Mouse (Mus musculus) heart, adult 2 months (tissue): Measurements from ENCODE around the gene Rars.
"Not testable (repeated sequence)": the region's sequence is repeated elsewhere in the genome, so short reads cannot be mapped to it uniquely, and the experiment has no call there.

Source experiments
- CTCF ChIP-seq: fragments of 200-600 bp; IDR thresholded peaks from 2 replicates; pipeline ENCODE4 v1.8.1; 2022; ENCODE audit warnings: antibody characterized with exemption, mild to moderate bottlenecking, moderate library complexity
- EP300 ChIP-seq: fragments of 200-500 bp; IDR thresholded peaks from 2 replicates; pipeline ENCODE4 v1.6.1; 2011; ENCODE audit warnings: low read depth, low read length, control low read depth; ENCODE audit not compliant: insufficient read depth
- POLR2A ChIP-seq: fragments of 200-500 bp; IDR thresholded peaks from 2 replicates; pipeline ENCODE4 v1.6.1; 2011; ENCODE audit warnings: mild to moderate bottlenecking, low read depth, low read length, control low read depth; ENCODE audit not compliant: insufficient read depth

GRCm38 (mm10) chr11:35792800-35793199 lies 41.5 kb downstream of the Rars start:
- not testable (repeated sequence) for TF ChIP-seq CTCF, EP300, POLR2A
